Mouse (Mus musculus): Measurements from ENCODE around the gene Elp4. TPM values are rescaled to one million over a fixed set of nuclear protein-coding genes. Genes with fewer than 3 reads are reported as not detected.

The Elp4 gene
- polyA plus RNA-seq, 1 experiment from 2014 or later: 22.8 TPM

GRCm38 (mm10) chr2:105810286-105810685, 94.1 kb downstream of the Elp4 start:
- no peak for TF ChIP-seq CTCF (IDR thresholded peaks at IDR 0.05; ENCODE audit: low read depth)
- DNase-seq (ENCODE audit: low spot score) (no peak), ATAC-seq (replicated peaks; ENCODE audit: low FRiP score, low read depth) (no peak)
- H3K27me3 ChIP-seq (ENCODE audit: insufficient read depth, low read length): no peaks in the 10 kb centered on the region
- H3K4me2 ChIP-seq (ENCODE audit: low read length): no peak overlapping the region
- H3K9me3 ChIP-seq (replicated peaks; ENCODE audit: low read length): no peaks in the 10 kb centered on the region
- no peak overlapping the region for H3K9ac ChIP-seq (ENCODE audit: low read depth, low read length)
- 90% methylated on average over 2 of the region's 2 CpGs for WGBS
- no peaks in the 10 kb centered on the region for H3K36me3 ChIP-seq (ENCODE audit: insufficient read depth, low read length)
- H3K27ac ChIP-seq: no peak overlapping the region
- no peaks in the 10 kb centered on the region for H3K4me1 ChIP-seq (replicated peaks; ENCODE audit: insufficient read depth, low read length)
- no peak overlapping the region for H3K4me3 ChIP-seq (replicated peaks; ENCODE audit: low read depth, low read length)

GRCm38 (mm10) chr2:105806571-105806970, 97.8 kb downstream of the Elp4 start:
- Histone ChIP-seq H3K4me1 (replicated peaks; ENCODE audit: insufficient read depth, low read length) (no peaks in the 10 kb centered on the region), H3K4me2 (ENCODE audit: low read length) (no peak overlapping the region), H3K36me3 (ENCODE audit: insufficient read depth, low read length) (no peaks in the 10 kb centered on the region), H3K27me3 (ENCODE audit: insufficient read depth, low read length) (no peaks in the 10 kb centered on the region), H3K4me3 (replicated peaks; ENCODE audit: low read depth, low read length) (no peak overlapping the region), H3K9me3 (replicated peaks; ENCODE audit: low read length) (no peaks in the 10 kb centered on the region), H3K9ac (ENCODE audit: low read depth, low read length) (no peak overlapping the region), H3K27ac (no peak overlapping the region)
- 89% methylated on average over 2 of the region's 2 CpGs for WGBS
- no peak for DNase-seq (ENCODE audit: low spot score)
- no peak for ATAC-seq (replicated peaks; ENCODE audit: low FRiP score, low read depth)
- TF ChIP-seq CTCF (IDR thresholded peaks at IDR 0.05; ENCODE audit: low read depth): no peak

GRCm38 (mm10) chr2:105806047-105806446, 98.3 kb downstream of the Elp4 start:
- Histone ChIP-seq H3K27ac (no peak overlapping the region), H3K4me1 (replicated peaks; ENCODE audit: insufficient read depth, low read length) (no peaks in the 10 kb centered on the region), H3K4me2 (ENCODE audit: low read length) (no peak overlapping the region), H3K27me3 (ENCODE audit: insufficient read depth, low read length) (no peaks in the 10 kb centered on the region), H3K9ac (ENCODE audit: low read depth, low read length) (no peak overlapping the region), H3K36me3 (ENCODE audit: insufficient read depth, low read length) (no peaks in the 10 kb centered on the region), H3K9me3 (replicated peaks; ENCODE audit: low read length) (no peaks in the 10 kb centered on the region), H3K4me3 (replicated peaks; ENCODE audit: low read depth, low read length) (no peak overlapping the region)
- ATAC-seq (replicated peaks; ENCODE audit: low FRiP score, low read depth) (no peak), DNase-seq (ENCODE audit: low spot score) (no peak)
- 90% methylated on average over 4 of the region's 4 CpGs for WGBS
- no peak for TF ChIP-seq CTCF (IDR thresholded peaks at IDR 0.05; ENCODE audit: low read depth)

GRCm38 (mm10) chr2:105805210-105805609, 99.2 kb downstream of the Elp4 start:
- no peaks in the 10 kb centered on the region for H3K9me3 ChIP-seq (replicated peaks; ENCODE audit: low read length)
- no peaks in the 10 kb centered on the region for H3K4me1 ChIP-seq (replicated peaks; ENCODE audit: insufficient read depth, low read length)
- no peak for ATAC-seq (replicated peaks; ENCODE audit: low FRiP score, low read depth)
- H3K4me3 ChIP-seq (replicated peaks; ENCODE audit: low read depth, low read length): no peak overlapping the region
- TF ChIP-seq CTCF (IDR thresholded peaks at IDR 0.05; ENCODE audit: low read depth): no peak
- DNase-seq (ENCODE audit: low spot score): no peak
- H3K9ac ChIP-seq (ENCODE audit: low read depth, low read length): no peak overlapping the region
- no peaks in the 10 kb centered on the region for H3K27me3 ChIP-seq (ENCODE audit: insufficient read depth, low read length)
- no peak overlapping the region for H3K4me2 ChIP-seq (ENCODE audit: low read length)
- no peaks in the 10 kb centered on the region for H3K36me3 ChIP-seq (ENCODE audit: insufficient read depth, low read length)
- H3K27ac ChIP-seq: no peak overlapping the region

GRCm38 (mm10) chr2:105804506-105804905, 99.9 kb downstream of the Elp4 start:
- Histone ChIP-seq H3K9ac (ENCODE audit: low read depth, low read length) (no peak overlapping the region), H3K4me2 (ENCODE audit: low read length) (no peak overlapping the region), H3K4me1 (replicated peaks; ENCODE audit: insufficient read depth, low read length) (no peaks in the 10 kb centered on the region), H3K4me3 (replicated peaks; ENCODE audit: low read depth, low read length) (no peak overlapping the region), H3K27ac (no peak overlapping the region), H3K27me3 (ENCODE audit: insufficient read depth, low read length) (no peaks in the 10 kb centered on the region), H3K36me3 (ENCODE audit: insufficient read depth, low read length) (no peaks in the 10 kb centered on the region), H3K9me3 (replicated peaks; ENCODE audit: low read length) (no peaks in the 10 kb centered on the region)
- WGBS: 59% methylated on average over 10 of the region's 10 CpGs
- no peak for ATAC-seq (replicated peaks; ENCODE audit: low FRiP score, low read depth)
- TF ChIP-seq CTCF (IDR thresholded peaks at IDR 0.05; ENCODE audit: low read depth): no peak
- DNase-seq (ENCODE audit: low spot score): no peak

GRCm38 (mm10) chr2:105803427-105803826, 100.9 kb downstream of the Elp4 start:
- Histone ChIP-seq H3K4me3 (replicated peaks; ENCODE audit: low read depth, low read length) (no peak overlapping the region), H3K4me1 (replicated peaks; ENCODE audit: insufficient read depth, low read length) (no peaks in the 10 kb centered on the region), H3K9me3 (replicated peaks; ENCODE audit: low read length) (no peaks in the 10 kb centered on the region), H3K36me3 (ENCODE audit: insufficient read depth, low read length) (no peaks in the 10 kb centered on the region), H3K9ac (ENCODE audit: low read depth, low read length) (no peak overlapping the region), H3K4me2 (ENCODE audit: low read length) (no peak overlapping the region), H3K27me3 (ENCODE audit: insufficient read depth, low read length) (no peaks in the 10 kb centered on the region), H3K27ac (no peak overlapping the region)
- ATAC-seq (replicated peaks; ENCODE audit: low FRiP score, low read depth): no peak
- 43% methylated on average over 5 of the region's 5 CpGs for WGBS
- TF ChIP-seq CTCF (IDR thresholded peaks at IDR 0.05; ENCODE audit: low read depth): no peak
- DNase-seq (ENCODE audit: low spot score): no peak

- Histone ChIP-seq H3K4me3 (replicated peaks; ENCODE audit: low read depth, low read length) (no peak overlapping the region), H3K4me2 (ENCODE audit: low read length) (no peak overlapping the region), H3K9ac (ENCODE audit: low read depth, low read length) (no peak overlapping the region), H3K27ac (no peak overlapping the region), H3K36me3 (ENCODE audit: insufficient read depth, low read length) (no peaks in the 10 kb centered on the region), H3K4me1 (replicated peaks; ENCODE audit: insufficient read depth, low read length) (no peaks in the 10 kb centered on the region), H3K9me3 (replicated peaks; ENCODE audit: low read length) (no peaks in the 10 kb centered on the region), H3K27me3 (ENCODE audit: insufficient read depth, low read length) (no peaks in the 10 kb centered on the region)
- TF ChIP-seq CTCF (IDR thresholded peaks at IDR 0.05; ENCODE audit: low read depth): no peak
- no peak for DNase-seq (ENCODE audit: low spot score)
- 91% methylated on average over 2 of the region's 2 CpGs for WGBS
- ATAC-seq (replicated peaks; ENCODE audit: low FRiP score, low read depth): no peak
Observed at GRCm38 (mm10) chr2:105802902-105803301, 101.5 kb downstream of the Elp4 start.

Data from kidney, postnatal 0 days (tissue).